Mouse (Mus musculus): Measurements from ENCODE around the gene Sncb. TPM values are rescaled to one million over a fixed set of nuclear protein-coding genes. Genes with fewer than 3 reads are reported as not detected.
"Not testable (repeated sequence)": the region's sequence is repeated elsewhere in the genome, so short reads cannot be mapped to it uniquely, and the experiment has no call there.

Gene Sncb
- total RNA-seq (2021), result 100 to 1,000 TPM; 503 to 525 TPM
- long read RNA-seq, transcript Sncb-201 (6 exons, 1,351 nt), result major isoform, 266 of 317 reads
- long read RNA-seq, partial matches to known transcripts, result 21 of 317 reads
- long read RNA-seq, other reads (novel, unspliced or antisense), result 28 of 317 reads

- peak; percentile 87 to 91 for DNase-seq (ENCODE audit: low spot score in 2 of 2)
Observed at GRCm38 (mm10) chr13:54766192-54766768, at the start of gene Sncb. TSS of gene Sncb (minus strand) at chr13:54766595.

GRCm38 (mm10) chr13:54813381-54813780, 47.0 kb upstream of the Sncb start:
- no peak for DNase-seq (ENCODE audit: low spot score in 2 of 2)

DNA sequence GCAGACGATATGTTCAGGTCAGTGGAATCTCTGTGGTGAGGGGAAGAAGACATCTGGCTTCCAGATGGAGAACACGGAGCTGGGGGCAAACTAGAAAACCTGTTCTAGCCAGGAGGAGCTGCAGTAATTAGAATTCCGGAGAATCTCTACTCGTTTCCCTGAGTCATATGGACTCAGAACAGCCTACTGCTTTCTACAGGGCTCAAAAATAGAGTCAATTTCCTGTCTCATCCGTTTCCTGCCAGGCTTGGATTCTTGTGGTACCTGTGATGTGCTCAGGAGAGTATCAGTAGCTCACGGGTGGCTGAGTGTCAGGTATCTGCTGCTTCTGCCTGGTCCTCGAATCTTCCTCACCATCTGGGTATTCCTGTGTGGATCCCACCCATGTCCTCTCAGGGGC, 45.1 kb upstream of the Sncb start:
- no peak for DNase-seq (ENCODE audit: low spot score in 2 of 2)

DNA sequence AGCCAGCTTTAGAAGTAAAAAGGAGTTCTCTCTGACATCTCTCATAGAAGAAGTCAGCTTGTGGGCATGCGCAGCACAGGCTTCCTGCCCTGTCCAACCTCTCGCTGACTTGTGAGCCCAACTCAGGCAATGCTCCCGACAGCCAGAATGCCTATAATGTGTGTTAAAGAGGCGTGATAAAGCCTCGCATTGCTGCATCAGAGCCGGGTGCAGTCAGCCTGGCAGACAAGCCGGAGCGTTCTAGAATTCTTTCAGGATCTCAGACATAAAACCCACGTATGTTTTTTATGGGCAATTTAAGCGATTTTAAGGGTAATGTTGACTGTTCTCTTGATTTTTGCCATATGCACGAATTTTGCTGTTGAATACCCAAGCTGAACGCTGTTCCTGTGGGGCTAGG, 41.7 kb upstream of the Sncb start:
- DNase-seq (ENCODE audit: low spot score in 2 of 2), result no peak

DNA sequence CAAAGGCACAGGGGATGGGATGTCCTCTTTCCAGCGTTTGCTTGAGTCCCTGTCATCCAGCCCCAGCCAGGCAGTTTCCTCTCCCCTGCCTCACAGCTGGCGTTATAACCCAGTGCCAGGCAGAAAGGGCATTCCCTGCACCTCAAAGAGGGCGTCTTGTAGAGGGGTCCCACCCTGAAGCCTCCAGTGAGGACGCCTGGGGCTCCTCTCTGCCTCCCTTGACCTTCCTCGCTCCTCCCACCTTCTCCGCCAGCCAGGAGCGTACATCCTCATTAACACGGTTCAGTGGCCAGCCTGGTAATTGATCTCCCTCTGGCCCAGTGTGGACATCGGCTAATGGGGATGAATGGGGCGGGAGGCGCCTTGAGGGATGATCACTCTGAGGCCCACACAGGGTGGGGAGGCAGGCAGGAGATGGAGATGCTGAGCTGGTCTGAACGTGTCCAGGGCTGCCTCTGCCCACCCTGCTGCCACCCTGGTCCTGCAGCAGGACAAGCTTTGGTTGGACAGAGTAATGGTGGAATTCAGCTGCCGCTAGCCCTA, 40.1 kb upstream of the Sncb start:
- DNase-seq (ENCODE audit: low spot score in 2 of 2), result no peak

GRCm38 (mm10) chr13:54805134-54805838, 38.9 kb upstream of the Sncb start:
- DNase-seq (ENCODE audit: low spot score in 2 of 2), result peak; percentile 75 to 78

- no peak for DNase-seq (ENCODE audit: low spot score in 2 of 2)
Observed at GRCm38 (mm10) chr13:54803010-54803409, 36.6 kb upstream of the Sncb start.

DNA sequence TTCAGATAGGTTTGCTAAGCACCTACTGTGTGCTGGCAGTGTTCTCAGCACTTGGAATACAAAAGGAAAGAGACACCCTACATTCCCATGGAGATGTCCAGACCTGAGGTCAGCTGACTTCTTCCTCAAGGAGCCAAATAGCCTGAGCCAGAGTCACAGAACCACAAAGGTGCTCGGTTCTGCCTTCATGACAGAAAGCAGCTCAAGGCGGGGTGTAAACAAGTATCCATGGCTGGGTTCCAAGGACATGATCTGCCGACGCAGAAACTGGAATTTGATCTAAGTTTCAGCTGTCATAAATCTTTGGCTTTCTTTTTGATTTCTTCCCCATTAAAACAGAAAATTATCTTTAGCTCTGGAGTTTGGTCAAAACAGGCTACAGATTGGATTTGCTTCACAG, 33.8 kb upstream of the Sncb start:
- DNase-seq (ENCODE audit: low spot score in 2 of 2), result no peak

- peak; percentile 82 to 88 for DNase-seq (ENCODE audit: low spot score in 2 of 2)
Observed at GRCm38 (mm10) chr13:54799701-54800100, 33.3 kb upstream of the Sncb start.

DNA sequence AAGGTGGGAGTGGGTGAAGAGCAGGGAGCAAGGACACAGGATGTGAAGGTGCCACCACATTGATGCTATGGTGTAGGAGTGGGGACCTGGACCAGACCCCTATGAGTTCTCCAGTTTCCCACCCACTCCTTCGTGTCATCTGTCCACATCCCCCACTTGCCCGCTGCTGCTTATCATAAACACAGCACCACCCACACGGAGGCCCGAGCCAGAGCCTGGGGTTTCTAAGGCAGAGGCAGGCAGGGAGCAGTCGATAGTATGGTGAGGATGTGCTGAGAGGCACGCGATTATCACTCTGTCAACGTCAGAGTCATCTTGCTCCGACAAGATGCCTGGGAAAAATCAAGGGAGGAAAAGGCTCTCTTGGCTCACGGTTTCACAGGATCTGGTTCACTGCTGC, 32.3 kb upstream of the Sncb start:
- no peak for DNase-seq (ENCODE audit: low spot score in 2 of 2)

DNA sequence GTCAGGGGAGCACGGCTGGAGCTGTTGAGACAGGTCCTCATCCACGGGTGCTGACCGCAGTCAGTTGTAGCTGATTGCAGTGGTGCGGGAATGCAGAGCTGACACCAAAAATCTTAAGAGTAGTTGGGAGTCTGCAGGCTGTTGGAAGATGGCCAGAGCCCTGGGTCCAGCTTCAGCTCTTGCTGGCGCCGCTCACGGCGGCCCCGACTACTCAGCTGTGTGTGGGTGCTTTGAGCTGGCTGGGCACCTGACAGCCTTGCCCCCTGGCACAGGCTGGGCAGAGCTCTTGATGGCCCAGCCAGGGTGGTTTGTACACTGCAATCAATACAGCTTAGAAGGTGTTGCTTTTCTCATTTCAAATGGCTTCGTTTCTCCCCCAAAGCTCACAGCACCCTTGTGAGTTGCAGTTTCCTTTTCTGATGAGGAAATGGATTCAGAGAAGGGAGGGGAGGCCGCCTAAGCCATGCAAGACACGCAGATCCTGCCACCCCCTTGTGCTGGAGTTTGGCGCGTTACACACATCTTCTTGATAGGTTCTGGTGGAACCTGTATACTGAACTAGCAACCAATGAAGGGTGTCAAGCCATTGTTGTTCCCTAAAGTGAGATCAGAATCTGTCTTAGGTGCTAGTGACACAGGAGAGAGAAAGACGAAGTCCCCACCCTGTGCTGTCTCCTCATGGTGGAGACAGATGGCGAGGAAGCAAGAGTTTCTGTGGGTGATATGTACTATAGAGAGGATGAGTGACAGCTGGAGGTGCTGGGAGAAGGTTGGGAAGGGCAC, 31.7 kb upstream of the Sncb start:
- DNase-seq (ENCODE audit: low spot score in 2 of 2), result no peak

DNA sequence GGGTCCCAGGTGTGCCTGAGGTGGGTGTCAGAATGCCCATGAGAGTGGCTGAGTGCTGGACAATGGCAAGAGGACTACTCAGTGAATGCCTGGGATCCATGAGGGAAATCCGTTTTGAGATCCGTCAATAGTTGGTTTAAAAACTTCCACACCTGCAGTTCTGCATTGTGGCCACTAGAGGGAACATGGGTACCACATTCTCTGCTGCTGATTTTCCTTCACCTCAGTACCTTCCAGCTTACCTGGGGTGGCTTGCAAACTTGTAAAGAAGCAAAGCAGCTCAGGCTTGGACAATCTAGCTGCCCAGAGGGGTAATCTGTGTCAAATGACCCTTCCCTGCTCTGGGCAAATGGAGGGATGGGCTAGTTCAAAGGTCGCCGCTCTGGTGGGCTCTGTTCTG, 31.0 kb upstream of the Sncb start:
- DNase-seq (ENCODE audit: low spot score in 2 of 2), result peak; percentile 48 to 56

GRCm38 (mm10) chr13:54794843-54795242, 28.4 kb upstream of the Sncb start:
- DNase-seq (ENCODE audit: low spot score in 2 of 2), result no peak

- DNase-seq (ENCODE audit: low spot score in 2 of 2), result no peak
Observed at GRCm38 (mm10) chr13:54794002-54794577, 27.7 kb upstream of the Sncb start.

DNA sequence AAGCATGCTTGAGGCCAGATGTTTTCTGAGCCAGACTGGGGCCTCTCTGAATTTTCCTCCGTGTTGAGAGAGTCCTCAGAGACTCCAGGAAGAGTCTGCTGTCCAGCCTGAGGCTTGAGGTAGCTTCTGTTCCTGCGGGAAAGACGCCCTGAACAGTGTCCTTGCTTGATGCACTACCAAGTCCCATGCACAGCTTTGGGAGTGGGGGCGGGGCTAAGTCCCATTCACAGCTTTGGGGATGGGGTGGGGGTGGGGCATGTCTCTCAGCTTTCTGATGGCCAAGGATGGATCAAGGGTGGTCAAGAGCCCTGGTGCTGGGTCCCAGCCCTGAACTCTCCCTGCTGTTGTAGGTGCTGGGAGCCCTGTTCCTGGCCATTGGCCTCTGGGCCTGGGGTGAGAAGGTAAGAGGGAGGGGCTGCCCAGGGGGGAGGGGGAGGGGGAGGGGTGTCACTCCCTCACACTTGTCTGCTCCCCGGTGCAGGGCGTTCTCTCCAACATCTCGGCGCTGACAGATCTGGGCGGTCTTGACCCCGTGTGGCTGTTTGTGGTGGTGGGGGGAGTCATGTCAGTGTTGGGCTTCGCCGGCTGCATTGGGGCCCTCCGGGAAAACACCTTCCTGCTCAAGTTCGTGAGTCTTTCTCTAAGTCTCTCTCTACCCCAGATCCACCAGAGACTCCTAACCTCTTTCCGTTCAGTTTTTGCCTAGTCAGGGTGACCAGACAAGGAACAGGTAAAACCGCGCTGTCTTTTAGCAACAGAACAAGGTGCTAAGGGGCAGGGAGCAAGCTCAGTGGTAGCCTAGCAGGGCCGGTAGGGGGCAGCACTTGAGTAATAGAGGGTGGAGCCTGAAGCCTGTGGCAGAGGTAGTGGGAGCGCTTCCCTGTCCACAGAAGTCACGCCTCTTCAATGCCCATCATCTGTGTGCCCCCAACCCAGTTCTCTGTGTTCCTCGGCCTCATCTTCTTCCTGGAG, 26.1 kb upstream of the Sncb start:
- DNase-seq (ENCODE audit: low spot score in 2 of 2), result no peak

DNA sequence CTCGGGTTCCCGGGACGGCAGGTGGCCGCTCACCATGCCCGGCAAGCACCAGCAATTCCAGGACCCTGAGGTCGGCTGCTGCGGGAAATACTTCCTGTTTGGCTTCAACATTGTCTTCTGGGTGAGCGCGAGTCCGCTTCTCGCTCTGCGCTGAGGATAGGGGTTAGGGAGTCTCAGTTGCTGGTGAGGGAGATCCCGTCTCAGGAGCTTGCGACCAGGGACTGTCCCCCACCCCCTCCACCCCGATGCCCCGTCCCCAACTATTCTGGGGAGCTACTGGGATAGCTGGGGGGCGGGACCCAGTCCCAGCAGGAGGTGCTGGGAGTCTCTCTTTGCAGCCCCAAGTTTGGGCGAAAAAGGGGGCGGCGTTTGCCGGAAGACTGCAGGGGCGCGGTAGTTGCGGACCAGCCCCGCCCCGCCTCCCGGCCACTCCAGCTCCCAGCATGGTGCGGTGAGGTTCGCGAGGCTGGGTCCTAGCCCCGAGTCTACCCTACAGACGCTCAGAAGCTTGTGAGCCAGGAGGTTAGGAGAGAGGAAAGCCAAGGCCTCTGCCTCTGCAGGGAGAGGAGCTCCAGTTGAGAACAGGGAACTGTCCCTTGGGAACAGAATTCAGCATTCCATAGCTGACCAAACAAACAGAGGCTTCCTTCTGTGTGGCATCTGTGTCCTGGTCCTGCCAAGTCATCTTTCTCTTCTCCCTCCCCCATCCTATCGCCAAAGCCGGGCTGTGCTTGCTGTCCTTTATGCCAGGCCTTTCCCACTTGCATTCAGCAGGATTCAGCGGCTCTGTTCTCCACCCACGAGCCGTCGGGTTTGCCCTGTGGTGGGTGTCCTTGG, 23.4 kb upstream of the Sncb start:
- DNase-seq (ENCODE audit: low spot score in 2 of 2), result peak; percentile 51 to 62

DNA sequence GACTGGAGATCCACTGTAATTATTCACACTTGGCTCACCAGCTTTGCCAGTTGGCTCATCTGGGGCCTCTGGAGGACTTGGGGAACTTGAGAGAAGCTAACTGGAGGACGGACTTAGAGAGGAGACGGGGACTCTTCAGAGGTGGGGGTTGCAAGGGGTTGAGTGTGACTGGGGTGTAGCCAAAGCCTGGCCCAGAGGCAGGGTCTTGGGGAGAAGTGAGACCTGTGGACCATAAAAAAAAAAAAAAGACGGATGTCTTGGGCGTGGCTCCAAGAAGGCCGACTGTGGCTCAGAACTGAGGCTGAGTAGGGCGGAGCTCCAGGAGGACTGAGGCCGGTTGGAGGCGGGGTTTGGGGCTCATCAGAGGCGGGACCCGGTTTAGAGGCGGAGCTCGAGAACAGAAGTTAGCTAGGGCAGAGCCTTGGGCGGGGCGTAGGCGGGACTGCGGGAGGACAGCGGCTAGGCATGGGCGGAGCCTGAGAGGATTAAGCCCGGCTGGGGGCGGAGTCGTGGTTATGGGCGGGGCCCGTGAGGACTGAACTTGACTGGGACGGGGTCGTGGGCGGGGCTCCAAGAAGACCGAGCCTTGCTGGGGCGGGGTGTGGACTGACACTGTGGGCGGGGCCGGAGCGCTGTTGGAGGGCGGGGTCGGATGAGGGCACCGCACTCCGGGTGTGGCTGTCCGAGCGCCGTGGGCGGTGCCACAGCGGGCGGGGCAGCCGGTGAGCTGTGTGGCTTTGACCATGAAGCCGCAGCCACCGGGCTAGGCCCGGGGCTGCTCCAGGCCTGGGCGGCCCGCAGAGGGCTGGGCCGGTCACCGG, 22.6 kb upstream of the Sncb start, which contains the start of gene Tspan17:
Tspan17 (plus strand) TSS at position 638 of the 821 bp plus-strand sequence.
- peak; percentile 89 to 92 for DNase-seq (ENCODE audit: low spot score in 2 of 2)

DNA sequence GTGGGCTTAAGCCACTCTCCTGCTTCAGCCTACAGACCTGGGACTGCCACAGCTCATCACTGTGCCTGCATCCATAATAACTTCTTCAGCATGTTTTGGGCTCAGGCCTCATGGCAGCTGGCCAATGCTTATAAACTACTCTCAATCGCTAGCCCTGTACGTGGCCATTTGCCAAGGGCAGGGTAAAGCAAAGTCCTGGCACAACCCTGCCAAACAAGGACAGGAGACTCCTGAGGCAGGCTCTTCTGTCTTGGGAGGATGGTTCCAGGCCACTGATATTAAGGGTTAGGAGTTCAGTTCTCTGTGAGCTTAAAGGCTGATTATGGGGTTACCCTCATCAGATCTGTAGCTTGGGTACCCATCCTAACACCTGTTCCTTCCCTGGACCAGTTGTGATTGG, 21.2 kb upstream of the Sncb start:
- not testable (repeated sequence) for DNase-seq (ENCODE audit: low spot score in 2 of 2)

Measured in layer of hippocampus, postnatal 10 days (tissue).